Mouse (Mus musculus): Measurements from ENCODE around the gene Efcab11.

DNA sequence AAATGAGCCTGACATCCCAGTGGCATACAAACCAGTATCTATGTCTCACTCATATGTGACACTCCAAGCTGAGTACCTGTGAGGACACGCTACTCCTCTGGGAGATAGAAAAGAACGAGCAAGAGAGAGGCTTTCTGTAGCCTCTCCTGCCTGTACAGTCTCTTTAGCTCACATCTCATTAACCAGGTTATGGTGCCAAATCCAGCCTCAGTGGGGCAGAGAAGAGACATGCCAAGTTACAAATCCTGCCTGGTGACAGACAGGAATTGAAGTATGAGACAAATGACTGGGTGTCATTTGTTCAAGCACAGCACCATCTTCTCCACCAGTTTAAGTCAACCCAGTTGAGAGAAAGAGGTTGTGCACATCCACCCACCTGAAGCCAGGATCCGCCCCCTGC, 190.2 kb downstream of the Efcab11 start:
- TF ChIP-seq POLR2A (IDR thresholded peaks at IDR 0.05; ENCODE audit: borderline replicate concordance, extremely low read depth, low read depth, low read length) (no peak), CTCF (IDR thresholded peaks at IDR 0.05; ENCODE audit: insufficient read depth, low read length) (no peak)

Data from lung, adult 2 months (tissue).